Mouse (Mus musculus) bone marrow macrophage, adult 2 months (primary cell): ENCODE data around the gene Map3k20.

Source experiments
- CTCF ChIP-seq: IDR thresholded peaks from 2 replicates; pipeline ENCODE4 v1.5.1; 2012; ENCODE audit warnings: low read depth, mild to moderate bottlenecking, low read length, moderate library complexity
- POLR2A ChIP-seq: IDR thresholded peaks from 2 replicates; pipeline ENCODE4 v1.6.1; 2012; ENCODE audit warnings: mild to moderate bottlenecking, low read depth, low read length, borderline replicate concordance

DNA sequence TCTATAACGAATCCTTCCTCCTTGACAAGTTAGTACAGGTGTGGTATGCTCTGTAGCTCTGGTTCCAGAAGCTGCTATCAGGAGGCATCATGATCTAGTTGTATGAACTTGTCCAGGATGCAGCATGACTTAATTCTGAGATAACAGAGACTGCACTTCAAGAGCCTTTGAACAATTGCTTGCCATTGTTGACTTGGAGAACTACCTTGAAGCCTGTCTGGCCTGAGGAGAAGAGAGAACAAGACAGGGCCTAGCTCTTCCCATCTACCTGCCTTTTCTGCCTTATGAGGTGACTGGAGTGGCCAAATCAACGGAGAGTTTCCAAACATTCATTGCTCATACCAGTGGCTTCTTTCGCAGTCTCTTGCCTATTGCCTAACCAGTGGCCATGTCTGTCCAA is 160.7 kb downstream of the Map3k20 start:
- no peak for TF ChIP-seq CTCF
- no peak for TF ChIP-seq POLR2A
